Mouse (Mus musculus): ENCODE measurements around the gene Dchs2. TPM values are rescaled to one million over a fixed set of nuclear protein-coding genes. Genes with fewer than 3 reads are reported as not detected.
A peak's percentile ranks its signal among the peaks of the same experiment; 100 is the strongest.

Gene Dchs2
- polyA plus RNA-seq, 1 experiment, result 0.02 TPM

DNA sequence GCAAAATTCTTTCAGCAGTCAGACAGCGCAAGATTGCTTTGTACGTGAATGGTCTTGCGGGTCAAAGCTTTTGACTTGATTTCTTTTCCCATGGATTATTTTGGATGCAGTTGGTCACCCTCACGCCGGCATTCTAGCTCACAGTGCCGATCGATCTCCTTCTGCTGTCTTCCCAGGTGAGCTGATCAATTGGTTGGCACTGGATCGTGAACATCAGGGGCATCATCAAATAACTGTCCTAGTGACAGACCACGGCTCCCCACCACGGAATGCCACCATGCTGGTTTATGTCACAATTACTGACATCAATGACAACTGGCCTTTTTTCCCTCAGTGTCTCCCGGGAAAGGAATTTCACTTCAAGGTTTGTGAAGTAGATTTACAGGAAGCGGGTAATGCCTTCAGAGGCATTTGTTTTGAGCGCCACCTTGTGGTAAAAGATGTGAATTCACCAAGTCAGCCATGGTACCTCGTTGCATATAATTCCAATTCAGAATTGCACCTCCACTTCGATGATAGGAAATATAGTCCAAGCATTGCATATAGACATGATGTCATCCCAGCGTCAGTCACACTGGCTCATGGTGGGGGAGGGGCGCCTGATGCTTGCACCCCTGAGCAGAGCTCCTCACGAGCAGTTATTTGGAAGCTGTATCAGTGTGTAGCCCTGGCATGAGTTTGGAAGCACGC is 146.0 kb downstream of the Dchs2 start:
- Histone ChIP-seq H3ac (ENCODE audit: control insufficient read depth, insufficient read length, low read depth) (no peak overlapping the region), H3K79me2 (ENCODE audit: control insufficient read depth, insufficient read depth) (no peaks in the 10 kb centered on the region), H3K4me3 (ENCODE audit: insufficient read depth, poor library complexity, severe bottlenecking) (no peak overlapping the region), H3K27me3 (ENCODE audit: control insufficient read depth, insufficient read depth, insufficient read length) (peaks cover 10% of the 10 kb centered on the region), H3K36me3 (ENCODE audit: control insufficient read depth, insufficient read depth) (no peaks in the 10 kb centered on the region), H3K79me3 (ENCODE audit: low read depth) (no peaks in the 10 kb centered on the region)
- TF ChIP-seq CEBPB (IDR thresholded peaks at IDR 0.05; ENCODE audit: low read depth), result no peak
- TF ChIP-seq CTCF (IDR thresholded peaks at IDR 0.05; ENCODE audit: control insufficient read depth, insufficient read depth, insufficient read length), result peak; percentile 23

DNA sequence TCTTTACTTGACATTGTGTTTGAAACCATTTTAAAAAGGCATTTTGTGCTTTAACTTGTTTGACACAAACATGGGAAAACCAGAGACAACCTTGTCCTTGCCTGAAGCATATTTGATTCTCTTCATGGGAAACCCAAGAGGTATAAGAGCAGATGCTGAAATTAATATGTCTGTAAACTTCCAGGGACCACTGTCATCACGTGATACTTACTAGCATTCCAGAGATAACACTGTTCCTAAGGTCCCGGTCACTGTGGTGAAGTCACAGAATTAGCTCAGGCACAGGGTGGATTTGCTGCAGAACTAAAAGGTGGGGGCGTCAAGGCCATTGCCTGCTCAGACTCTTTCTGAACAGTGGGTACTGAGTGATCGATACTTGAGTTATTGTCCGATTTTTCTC is 148.0 kb downstream of the Dchs2 start:
- Histone ChIP-seq H3K36me3 (ENCODE audit: control insufficient read depth, insufficient read depth) (no peaks in the 10 kb centered on the region), H3K79me2 (ENCODE audit: control insufficient read depth, insufficient read depth) (no peaks in the 10 kb centered on the region), H3K4me3 (ENCODE audit: insufficient read depth, poor library complexity, severe bottlenecking) (no peak overlapping the region), H3ac (ENCODE audit: control insufficient read depth, insufficient read length, low read depth) (no peak overlapping the region), H3K79me3 (ENCODE audit: low read depth) (no peaks in the 10 kb centered on the region), H3K27me3 (ENCODE audit: control insufficient read depth, insufficient read depth, insufficient read length) (peaks cover 10% of the 10 kb centered on the region)
- TF ChIP-seq USF1 (IDR thresholded peaks at IDR 0.05; ENCODE audit: low read depth) (peak; percentile 52), MYOG (IDR thresholded peaks at IDR 0.05; ENCODE audit: control insufficient read depth, extremely low read depth, insufficient read length) (no peak)

DNA sequence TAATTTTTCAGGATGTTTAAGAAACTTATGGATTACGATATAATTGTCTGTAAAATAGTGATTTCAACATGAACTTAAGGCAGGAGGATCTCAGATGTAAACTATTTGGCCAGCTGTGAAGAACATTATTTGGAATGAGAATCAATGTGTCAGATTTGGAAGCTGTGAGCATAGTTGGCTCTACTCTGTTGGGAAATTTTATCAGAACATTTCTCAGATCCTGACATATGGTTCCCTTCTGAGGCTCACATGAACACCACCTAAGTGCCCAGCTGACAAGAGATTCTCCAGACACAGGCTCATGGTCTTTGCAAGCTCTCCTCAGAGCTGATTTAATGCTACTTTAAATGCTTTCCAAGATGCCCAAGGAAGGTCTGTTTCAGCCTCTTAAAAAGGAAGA is 156.1 kb downstream of the Dchs2 start:
- Histone ChIP-seq H3K36me3 (ENCODE audit: control insufficient read depth, insufficient read depth) (no peaks in the 10 kb centered on the region), H3K27me3 (ENCODE audit: control insufficient read depth, insufficient read depth, insufficient read length) (no peaks in the 10 kb centered on the region), H3K79me2 (ENCODE audit: control insufficient read depth, insufficient read depth) (no peaks in the 10 kb centered on the region), H3K79me3 (ENCODE audit: low read depth) (no peaks in the 10 kb centered on the region), H3ac (ENCODE audit: control insufficient read depth, insufficient read length, low read depth) (no peak overlapping the region), H3K4me3 (ENCODE audit: insufficient read depth, poor library complexity, severe bottlenecking) (no peak overlapping the region)
- TF ChIP-seq CEBPB (IDR thresholded peaks at IDR 0.05; ENCODE audit: low read depth) (no peak), MYOD1 (IDR thresholded peaks at IDR 0.05; ENCODE audit: control insufficient read depth, insufficient read length, low read depth) (no peak), CTCF (IDR thresholded peaks at IDR 0.05; ENCODE audit: control insufficient read depth, insufficient read depth, insufficient read length) (no peak), MYOG (IDR thresholded peaks at IDR 0.05; ENCODE audit: control insufficient read depth, extremely low read depth, insufficient read length) (no peak), USF1 (IDR thresholded peaks at IDR 0.05; ENCODE audit: low read depth) (no peak), FOSL1 (IDR thresholded peaks at IDR 0.05; ENCODE audit: insufficient read depth, low read length, poor library complexity, severe bottlenecking) (no peak), MAX (IDR thresholded peaks at IDR 0.05) (no peak)

DNA sequence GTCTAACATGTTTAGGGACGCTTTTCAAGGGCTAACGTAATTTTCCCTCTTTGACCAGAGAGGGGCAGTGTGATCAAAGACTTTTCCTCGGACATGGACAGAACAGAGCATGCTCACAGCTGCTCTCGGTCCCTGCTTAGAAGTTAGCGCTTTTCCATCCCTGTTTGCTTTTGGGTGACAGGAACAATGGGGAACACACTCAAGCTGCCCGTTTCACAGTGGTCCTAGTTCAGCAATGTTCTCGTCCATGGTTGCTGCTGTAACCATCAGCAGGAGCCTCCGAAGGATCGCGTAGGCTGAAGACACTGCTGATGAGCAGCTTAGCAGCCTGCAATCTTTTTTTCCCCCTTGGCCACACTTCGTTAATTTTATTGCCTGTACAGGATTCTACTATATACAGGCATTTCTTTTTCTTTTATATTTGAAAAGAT is 159.2 kb downstream of the Dchs2 start:
- H3K79me2 ChIP-seq (ENCODE audit: control insufficient read depth, insufficient read depth), result no peaks in the 10 kb centered on the region
- H3K4me3 ChIP-seq (ENCODE audit: insufficient read depth, poor library complexity, severe bottlenecking), result no peak overlapping the region
- H3K27me3 ChIP-seq (ENCODE audit: control insufficient read depth, insufficient read depth, insufficient read length), result no peaks in the 10 kb centered on the region
- no peaks in the 10 kb centered on the region for H3K36me3 ChIP-seq (ENCODE audit: control insufficient read depth, insufficient read depth)
- peak overlapping the region; percentile 81 for H3ac ChIP-seq (ENCODE audit: control insufficient read depth, insufficient read length, low read depth)
- H3K79me3 ChIP-seq (ENCODE audit: low read depth), result no peaks in the 10 kb centered on the region
- TF ChIP-seq MYOD1 (IDR thresholded peaks at IDR 0.05; ENCODE audit: control insufficient read depth, insufficient read length, low read depth) (peak; percentile 28), MAX (IDR thresholded peaks at IDR 0.05) (peak; percentile 23), CEBPB (IDR thresholded peaks at IDR 0.05; ENCODE audit: low read depth) (no peak)

DNA sequence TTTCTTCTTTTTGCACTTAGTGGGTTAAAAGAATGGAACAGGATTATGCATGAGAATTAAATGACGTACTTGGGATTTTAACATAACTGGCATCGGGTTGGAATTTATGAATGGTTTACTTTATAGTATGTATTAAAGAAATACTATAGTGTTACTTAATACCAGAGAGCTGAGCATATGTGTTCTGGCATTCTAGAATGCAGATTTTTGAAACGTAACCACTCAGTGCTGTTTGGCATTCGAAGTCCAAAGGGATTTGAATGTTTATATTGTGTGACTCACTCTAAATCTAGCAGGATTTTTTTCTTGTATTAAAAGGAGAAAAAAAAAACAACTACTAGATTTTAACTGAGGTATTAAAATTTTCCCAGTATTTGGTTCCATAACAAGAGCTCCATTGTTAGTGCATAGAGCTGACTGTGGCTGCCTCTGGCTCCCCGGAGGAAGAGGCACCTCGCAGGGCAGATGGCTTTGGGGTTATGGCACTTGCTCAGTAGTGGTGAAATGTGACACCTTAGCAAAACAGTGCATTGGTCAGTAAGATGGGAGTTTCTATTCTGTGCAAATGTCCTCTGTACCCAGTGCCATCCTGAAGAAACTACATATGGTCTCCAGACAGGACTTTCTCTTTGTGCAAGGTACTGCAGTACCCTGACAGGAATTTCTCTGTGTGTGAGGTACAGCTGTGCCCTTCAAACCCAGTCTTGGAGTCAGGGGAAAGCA is 160.5 kb downstream of the Dchs2 start:
- TF ChIP-seq CTCF (IDR thresholded peaks at IDR 0.05; ENCODE audit: control insufficient read depth, insufficient read depth, insufficient read length) (no peak), FOSL1 (IDR thresholded peaks at IDR 0.05; ENCODE audit: insufficient read depth, low read length, poor library complexity, severe bottlenecking) (no peak), MYOG (IDR thresholded peaks at IDR 0.05; ENCODE audit: control insufficient read depth, extremely low read depth, insufficient read length) (no peak), USF1 (IDR thresholded peaks at IDR 0.05; ENCODE audit: low read depth) (no peak), MYOD1 (IDR thresholded peaks at IDR 0.05; ENCODE audit: control insufficient read depth, insufficient read length, low read depth) (no peak), CEBPB (IDR thresholded peaks at IDR 0.05; ENCODE audit: low read depth) (no peak), MAX (IDR thresholded peaks at IDR 0.05) (no peak)
- no peaks in the 10 kb centered on the region for H3K36me3 ChIP-seq (ENCODE audit: control insufficient read depth, insufficient read depth)
- H3K27me3 ChIP-seq (ENCODE audit: control insufficient read depth, insufficient read depth, insufficient read length), result no peaks in the 10 kb centered on the region
- H3K79me3 ChIP-seq (ENCODE audit: low read depth), result no peaks in the 10 kb centered on the region
- no peaks in the 10 kb centered on the region for H3K79me2 ChIP-seq (ENCODE audit: control insufficient read depth, insufficient read depth)
- H3ac ChIP-seq (ENCODE audit: control insufficient read depth, insufficient read length, low read depth), result no peak overlapping the region
- H3K4me3 ChIP-seq (ENCODE audit: insufficient read depth, poor library complexity, severe bottlenecking), result no peak overlapping the region

DNA sequence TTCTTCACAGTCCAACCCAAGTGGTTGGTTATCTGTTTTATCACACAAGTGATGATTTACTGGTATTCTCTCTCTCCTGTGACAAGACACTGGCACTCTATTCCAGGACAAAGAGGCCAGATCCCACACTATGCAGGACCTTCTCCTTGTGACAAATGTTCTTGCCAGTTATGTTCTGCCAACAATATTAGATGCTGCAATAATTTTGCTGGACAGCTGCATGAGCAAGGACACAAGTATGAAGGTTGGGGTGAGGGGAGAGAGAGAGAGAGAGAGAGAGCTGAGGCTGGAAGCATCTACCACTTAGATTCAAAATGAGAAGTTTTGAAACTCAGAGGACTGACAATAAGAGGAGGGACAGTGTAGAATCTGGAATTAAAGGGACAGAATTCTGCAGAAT is 162.7 kb downstream of the Dchs2 start:
- no peak overlapping the region for H3K4me3 ChIP-seq (ENCODE audit: insufficient read depth, poor library complexity, severe bottlenecking)
- TF ChIP-seq CTCF (IDR thresholded peaks at IDR 0.05; ENCODE audit: control insufficient read depth, insufficient read depth, insufficient read length) (no peak), MYOD1 (IDR thresholded peaks at IDR 0.05; ENCODE audit: control insufficient read depth, insufficient read length, low read depth) (peak; percentile 16)
- no peaks in the 10 kb centered on the region for H3K79me2 ChIP-seq (ENCODE audit: control insufficient read depth, insufficient read depth)
- H3ac ChIP-seq (ENCODE audit: control insufficient read depth, insufficient read length, low read depth), result no peak overlapping the region
- no peaks in the 10 kb centered on the region for H3K79me3 ChIP-seq (ENCODE audit: low read depth)
- H3K36me3 ChIP-seq (ENCODE audit: control insufficient read depth, insufficient read depth), result no peaks in the 10 kb centered on the region
- no peaks in the 10 kb centered on the region for H3K27me3 ChIP-seq (ENCODE audit: control insufficient read depth, insufficient read depth, insufficient read length)

All from C2C12 (cell line).